ENCODE assay signal across 20 mouse cellular contexts in genomic region chr4:126775182-126775581, GRCm38 (mm10). TPM values are rescaled to one million over a fixed set of nuclear protein-coding genes. Genes with fewer than 3 reads are reported as not detected.
"Had no signal": no experiment of that assay in that cellular context is flagged by ENCODE, and none has a peak within 500 bp of the region (broad histone marks: within the 10 kb centered on the region; RNA-seq: fewer than 3 reads in every experiment).

No protein-coding gene starts in this region.

- DNase-seq: kidney, adult 18-20 months; kidney, adult 9 months; kidney, postnatal 14 days; kidney, postnatal 4 days; left cerebral cortex, postnatal 4 days; liver, embryonic 13.5 days; lung, adult 2 months; lung, postnatal 14 days; lung, postnatal 4 days; midbrain, embryonic 14.5 days; right cerebral cortex, postnatal 25 days; thymus, adult 2 months; thymus, postnatal 14 days; thymus, postnatal 4 days had no signal

- H3K36me3 ChIP-seq: liver, embryonic 13.5 days had no signal

- H3K9ac ChIP-seq: liver, embryonic 13.5 days had no signal

- H3K27me3 ChIP-seq: liver, embryonic 13.5 days had no signal

- H3K9me3 ChIP-seq: liver, embryonic 13.5 days had no signal

- H3K4me3 ChIP-seq: liver, embryonic 13.5 days had no signal

- H3K4me2 ChIP-seq: liver, embryonic 13.5 days; midbrain, embryonic 11.5 days had no signal

- H3K27ac ChIP-seq: liver, embryonic 13.5 days had no signal

RNA-seq across cellular contexts. Expression of gene Tfap2e, which starts 39.1 kb away (rescaled TPM):
- polyA plus RNA-seq: kidney, embryonic 16.5 days; liver, adult 2 months; liver, embryonic 13.5 days; liver, embryonic 16.5 days; neural tube, embryonic 14.5 days; small intestine, adult 2 months had no signal
